Mouse (Mus musculus) myocyte (in vitro differentiated cells): ENCODE measurements around the gene Mlana. TPM values are rescaled to one million over a fixed set of nuclear protein-coding genes. Genes with fewer than 3 reads are reported as not detected.

Source experiments
- H3K27me3 ChIP-seq: one replicate; pipeline ENCODE4 v1.6.1; 2011; ENCODE audit not compliant: control insufficient read depth, insufficient read depth, insufficient read length
- H3K36me3 ChIP-seq: one replicate; pipeline ENCODE4 v1.6.1; 2011; ENCODE audit not compliant: control insufficient read depth, insufficient read depth
- H3K4me2 ChIP-seq: one replicate; pipeline ENCODE4 v1.6.1; 2011; ENCODE audit warnings: low read depth, control low read depth
- H3K4me3 ChIP-seq: one replicate; pipeline ENCODE4 v1.5.1; 2011; ENCODE audit warnings: mild to moderate bottlenecking, control low read depth, moderate library complexity
- H3K79me2 ChIP-seq: one replicate; pipeline ENCODE4 v1.6.1; 2011; ENCODE audit not compliant: control insufficient read depth, insufficient read depth
- H3ac ChIP-seq: one replicate; pipeline ENCODE4 v1.6.1; 2011; ENCODE audit not compliant: control insufficient read depth, insufficient read length
- CEBPB ChIP-seq: IDR thresholded peaks from 2 replicates; pipeline ENCODE4 v1.6.1; 2011; ENCODE audit warnings: mild to moderate bottlenecking, moderate library complexity; ENCODE audit not compliant: poor library complexity, insufficient read depth, severe bottlenecking
- E2F4 ChIP-seq: IDR thresholded peaks from one replicate; pipeline ENCODE4 v1.6.1; 2011; ENCODE audit warnings: mild to moderate bottlenecking, control low read depth, moderate library complexity; ENCODE audit not compliant: insufficient read depth
- MAX ChIP-seq: IDR thresholded peaks from one replicate; pipeline ENCODE4 v1.6.1; 2011; ENCODE audit warnings: low read depth, mild to moderate bottlenecking, control low read depth
- MYOD1 ChIP-seq, 3 experiments: IDR thresholded peaks; one replicate each; pipeline ENCODE4 v1.6.1; 2011; ENCODE audit warnings: control low read depth in 2 of 3, low read depth in 2 of 3, mild to moderate bottlenecking in 2 of 3, moderate library complexity in 1 of 3; ENCODE audit not compliant: insufficient read length in 2 of 3, control insufficient read depth in 1 of 3
- MYOG ChIP-seq, 3 experiments: IDR thresholded peaks; one replicate each; pipeline ENCODE4 v1.6.1; 2011; ENCODE audit warnings: control low read depth in 2 of 3, low read depth in 2 of 3, mild to moderate bottlenecking in 2 of 3; ENCODE audit not compliant: insufficient read length in 2 of 3, control insufficient read depth in 1 of 3, insufficient read depth in 1 of 3
- POLR2A ChIP-seq: IDR thresholded peaks from one replicate; pipeline ENCODE4 v1.6.1; 2011; ENCODE audit warnings: low read depth, mild to moderate bottlenecking, control low read depth, moderate library complexity; ENCODE audit not compliant: insufficient read length
- POLR2AphosphoS2 ChIP-seq: IDR thresholded peaks from one replicate; pipeline ENCODE4 v1.6.1; 2011; ENCODE audit warnings: low read depth, control low read depth; ENCODE audit not compliant: insufficient read length
- REST ChIP-seq: IDR thresholded peaks from one replicate; pipeline ENCODE4 v1.6.1; 2011; ENCODE audit warnings: mild to moderate bottlenecking, control low read depth, moderate library complexity; ENCODE audit not compliant: insufficient read depth, insufficient read length
- SRF ChIP-seq: IDR thresholded peaks from one replicate; pipeline ENCODE4 v1.6.1; 2011; ENCODE audit warnings: low read depth; ENCODE audit not compliant: control insufficient read depth, insufficient read length
- TCF12 ChIP-seq: IDR thresholded peaks from one replicate; pipeline ENCODE4 v1.6.1; 2011; ENCODE audit warnings: mild to moderate bottlenecking, control low read depth; ENCODE audit not compliant: poor library complexity, insufficient read depth, severe bottlenecking
- TCF3 ChIP-seq: IDR thresholded peaks from one replicate; pipeline ENCODE4 v1.6.1; 2011; ENCODE audit warnings: low read depth, control low read depth; ENCODE audit not compliant: insufficient read length
- USF1 ChIP-seq: IDR thresholded peaks from one replicate; pipeline ENCODE4 v1.6.1; 2011; ENCODE audit warnings: low read depth, mild to moderate bottlenecking, control low read depth, moderate library complexity
- polyA plus RNA-seq: library from polyadenylated mRNA; unstranded; fragments of >200 nt; fragmentation: generic; extraction: Trizol; gene quantifications from one replicate; pipeline ENCODE4 v1.2.1, GENCODE M21; 2012; ENCODE audit warnings: missing spikeins

The Mlana gene
- polyA plus RNA-seq, 1 experiment: not detected

- Histone ChIP-seq H3K4me2 (no peak overlapping the region), H3K4me3 (no peak overlapping the region), H3K27me3 (no peaks in the 10 kb centered on the region), H3K79me2 (no peaks in the 10 kb centered on the region), H3K36me3 (no peaks in the 10 kb centered on the region), H3ac (no peak overlapping the region)
- TF ChIP-seq E2F4 (no peak), POLR2A (no peak), TCF3 (no peak), CEBPB (no peak), MYOG (IDR thresholded peaks at IDR 0.05; ENCODE audit: control insufficient read depth in 1 of 3, insufficient read depth in 1 of 3, insufficient read length in 2 of 3, low read depth in 2 of 3) (no peak), SRF (no peak), USF1 (no peak), REST (no peak), MAX (no peak), MYOD1 (IDR thresholded peaks at IDR 0.05; ENCODE audit: control insufficient read depth in 1 of 3, insufficient read length in 2 of 3, low read depth in 2 of 3) (no peak), POLR2AphosphoS2 (no peak)
Measured at GRCm38 (mm10) chr19:29696840-29697239, 784 bp upstream of the Mlana start.

- H3K79me2 ChIP-seq: no peaks in the 10 kb centered on the region
- H3K27me3 ChIP-seq: no peaks in the 10 kb centered on the region
- H3K36me3 ChIP-seq: no peaks in the 10 kb centered on the region
- H3K4me2 ChIP-seq: no peak overlapping the region
- H3ac ChIP-seq: no peak overlapping the region
- TF ChIP-seq SRF (no peak), MYOG (IDR thresholded peaks at IDR 0.05; ENCODE audit: control insufficient read depth in 1 of 3, insufficient read depth in 1 of 3, insufficient read length in 2 of 3, low read depth in 2 of 3) (no peak), USF1 (no peak), TCF3 (no peak), POLR2AphosphoS2 (no peak), REST (no peak), POLR2A (no peak), MAX (no peak), MYOD1 (IDR thresholded peaks at IDR 0.05; ENCODE audit: control insufficient read depth in 1 of 3, insufficient read length in 2 of 3, low read depth in 2 of 3) (no peak), TCF12 (no peak), CEBPB (no peak), E2F4 (no peak)
- no peak overlapping the region for H3K4me3 ChIP-seq
Measured at GRCm38 (mm10) chr19:29701707-29702106, 4.1 kb downstream of the Mlana start.

DNA sequence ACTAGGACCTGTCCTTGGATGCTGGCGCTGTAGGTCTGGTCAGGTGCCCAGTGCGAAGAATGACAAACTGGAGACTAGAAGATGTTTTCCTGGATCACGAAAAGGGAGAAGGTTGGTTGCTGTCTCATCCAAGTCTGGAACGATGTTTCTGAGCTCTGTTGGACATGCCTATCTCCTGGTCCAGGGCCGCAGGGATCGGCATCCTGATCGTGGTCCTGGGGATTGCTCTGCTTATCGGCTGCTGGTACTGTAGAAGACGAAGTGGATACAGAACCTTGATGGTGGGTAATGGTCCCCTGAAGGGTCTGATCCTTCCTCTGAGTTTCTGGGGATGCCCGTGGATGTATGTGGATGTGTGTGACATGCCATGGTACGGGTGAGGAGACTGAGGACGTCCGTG lies 6.8 kb downstream of the Mlana start:
- no peaks in the 10 kb centered on the region for H3K27me3 ChIP-seq
- no peak overlapping the region for H3K4me3 ChIP-seq
- no peak overlapping the region for H3ac ChIP-seq
- no peak overlapping the region for H3K4me2 ChIP-seq
- H3K79me2 ChIP-seq: no peaks in the 10 kb centered on the region
- H3K36me3 ChIP-seq: no peaks in the 10 kb centered on the region
- TF ChIP-seq TCF12: no peak

GRCm38 (mm10) chr19:29707314-29707898 lies 9.8 kb downstream of the Mlana start:
- TF ChIP-seq SRF: no peak
- no peak for TF ChIP-seq E2F4
- no peak for TF ChIP-seq USF1
- no peak for TF ChIP-seq MYOG (IDR thresholded peaks at IDR 0.05; ENCODE audit: control insufficient read depth in 1 of 3, insufficient read depth in 1 of 3, insufficient read length in 2 of 3, low read depth in 2 of 3)
- TF ChIP-seq POLR2A: no peak
- no peak for TF ChIP-seq MYOD1 (IDR thresholded peaks at IDR 0.05; ENCODE audit: control insufficient read depth in 1 of 3, insufficient read length in 2 of 3, low read depth in 2 of 3)
- no peak for TF ChIP-seq MAX
- TF ChIP-seq POLR2AphosphoS2: no peak
- TF ChIP-seq TCF12: no peak
- TF ChIP-seq TCF3: no peak
- TF ChIP-seq REST: no peak
- TF ChIP-seq CEBPB: no peak
- no peaks in the 10 kb centered on the region for H3K36me3 ChIP-seq
- H3ac ChIP-seq: no peak overlapping the region
- H3K79me2 ChIP-seq: no peaks in the 10 kb centered on the region
- no peak overlapping the region for H3K4me2 ChIP-seq
- no peak overlapping the region for H3K4me3 ChIP-seq
- H3K27me3 ChIP-seq: no peaks in the 10 kb centered on the region

GRCm38 (mm10) chr19:29708003-29708402 lies 10.4 kb downstream of the Mlana start:
- Histone ChIP-seq H3K36me3 (no peaks in the 10 kb centered on the region), H3K4me2 (no peak overlapping the region), H3K79me2 (no peaks in the 10 kb centered on the region), H3K27me3 (no peaks in the 10 kb centered on the region), H3K4me3 (no peak overlapping the region), H3ac (no peak overlapping the region)
- TF ChIP-seq REST: no peak
- TF ChIP-seq MYOG (IDR thresholded peaks at IDR 0.05; ENCODE audit: control insufficient read depth in 1 of 3, insufficient read depth in 1 of 3, insufficient read length in 2 of 3, low read depth in 2 of 3): no peak
